Mouse (Mus musculus) E14TG2a.4 (cell line): ENCODE data around the gene Dpp6.
A peak's percentile ranks its signal among the peaks of the same experiment; 100 is the strongest.

Experiments
- H3K27me3 ChIP-seq: 2 replicates; pipeline ENCODE4 v1.6.1; 2014; ENCODE audit warnings: low read length, control low read depth; ENCODE audit not compliant: insufficient read depth
- H3K36me3 ChIP-seq: 2 replicates; pipeline ENCODE4 v1.6.1; 2014; ENCODE audit warnings: low read length, control low read depth; ENCODE audit not compliant: insufficient read depth
- H3K4me1 ChIP-seq: replicated peaks from 2 replicates; pipeline ENCODE4 v1.6.1; 2014; ENCODE audit warnings: low read depth, low read length, control low read depth
- H3K4me3 ChIP-seq: replicated peaks from 2 replicates; pipeline ENCODE4 v1.5.1; 2014; ENCODE audit warnings: mild to moderate bottlenecking, low read length
- H3K9me3 ChIP-seq: 2 replicates; pipeline ENCODE4 v1.6.1; 2014; ENCODE audit warnings: low read length, control low read depth
- CTCF ChIP-seq: conservative IDR thresholded peaks from 2 replicates; pipeline ENCODE4 v1.5.1; 2014; ENCODE audit warnings: low read length
- NANOG ChIP-seq: IDR thresholded peaks from 2 replicates; pipeline ENCODE4 v1.6.1; 2014; ENCODE audit warnings: borderline replicate concordance, low read length, mixed read lengths
- POU5F1 ChIP-seq: IDR thresholded peaks from 2 replicates; pipeline ENCODE4 v1.6.1; 2014; ENCODE audit warnings: low read length, borderline replicate concordance

The Dpp6 gene

DNA sequence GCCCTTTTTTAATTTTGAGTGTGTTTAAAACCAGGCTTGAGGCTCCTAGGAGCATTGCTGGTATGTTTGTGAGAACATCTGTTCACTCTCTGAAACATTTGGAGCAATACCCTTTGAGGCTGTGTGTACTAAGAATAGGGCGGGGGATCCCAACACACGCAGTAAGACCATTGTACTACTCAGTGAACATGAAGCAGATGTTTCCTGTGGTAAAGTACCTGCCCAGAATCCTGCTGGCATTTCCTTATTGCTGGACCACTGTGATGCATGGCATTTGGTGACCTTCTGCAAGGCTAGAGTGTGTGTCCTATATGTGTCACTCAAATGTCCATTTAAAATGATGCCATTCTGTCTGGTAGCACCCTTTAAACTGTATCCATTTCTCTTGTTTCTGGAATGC is 854.5 kb downstream of the Dpp6 start:
- no peaks in the 10 kb centered on the region for H3K4me1 ChIP-seq
- TF ChIP-seq NANOG (no peak), CTCF (no peak), POU5F1 (no peak)
- no peak overlapping the region for H3K4me3 ChIP-seq
- no peaks in the 10 kb centered on the region for H3K36me3 ChIP-seq
- no peaks in the 10 kb centered on the region for H3K27me3 ChIP-seq
- H3K9me3 ChIP-seq: no peaks in the 10 kb centered on the region

GRCm38 (mm10) chr5:27677247-27677666 is 860.3 kb downstream of the Dpp6 start:
- Histone ChIP-seq H3K27me3 (no peaks in the 10 kb centered on the region), H3K4me1 (no peaks in the 10 kb centered on the region), H3K36me3 (no peaks in the 10 kb centered on the region), H3K4me3 (no peak overlapping the region), H3K9me3 (no peaks in the 10 kb centered on the region)
- no peak for TF ChIP-seq POU5F1
- peak; percentile 47 for TF ChIP-seq CTCF

DNA sequence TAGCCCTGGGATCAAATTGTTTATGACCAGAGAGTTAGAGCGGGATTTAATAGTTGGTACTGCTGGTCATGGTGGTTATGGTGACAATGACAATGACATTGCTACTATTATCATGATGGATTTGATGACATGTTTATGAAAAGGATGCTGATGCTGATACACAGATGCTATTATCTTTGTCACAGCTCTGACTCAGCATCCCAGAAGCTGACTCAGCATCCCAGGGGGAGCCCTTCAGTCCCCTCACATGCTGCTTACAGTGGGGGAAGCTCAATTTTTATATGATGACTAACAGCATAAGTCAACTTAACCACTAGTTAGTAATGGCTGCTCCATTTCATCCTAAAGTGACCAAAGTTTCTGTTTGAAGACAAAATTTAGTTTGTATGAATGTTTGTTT is 862.1 kb downstream of the Dpp6 start:
- Histone ChIP-seq H3K4me1 (no peaks in the 10 kb centered on the region), H3K9me3 (no peaks in the 10 kb centered on the region), H3K4me3 (no peak overlapping the region), H3K36me3 (no peaks in the 10 kb centered on the region), H3K27me3 (no peaks in the 10 kb centered on the region)
- TF ChIP-seq POU5F1 (no peak), CTCF (no peak), NANOG (no peak)

GRCm38 (mm10) chr5:27680476-27680875 is 863.5 kb downstream of the Dpp6 start:
- Histone ChIP-seq H3K36me3 (no peaks in the 10 kb centered on the region), H3K4me3 (no peak overlapping the region), H3K27me3 (no peaks in the 10 kb centered on the region), H3K4me1 (no peaks in the 10 kb centered on the region), H3K9me3 (no peaks in the 10 kb centered on the region)
- TF ChIP-seq CTCF (peak; percentile 57), NANOG (no peak), POU5F1 (no peak)

- Histone ChIP-seq H3K4me3 (no peak overlapping the region), H3K9me3 (no peaks in the 10 kb centered on the region), H3K36me3 (no peaks in the 10 kb centered on the region), H3K27me3 (no peaks in the 10 kb centered on the region), H3K4me1 (no peaks in the 10 kb centered on the region)
- TF ChIP-seq CTCF (no peak), POU5F1 (no peak)
Measured at GRCm38 (mm10) chr5:27685162-27685561, 868.2 kb downstream of the Dpp6 start.

GRCm38 (mm10) chr5:27685923-27686322 is 868.9 kb downstream of the Dpp6 start:
- H3K27me3 ChIP-seq: no peaks in the 10 kb centered on the region
- no peak for TF ChIP-seq NANOG
- TF ChIP-seq CTCF: peak; percentile 51
- H3K4me1 ChIP-seq: no peaks in the 10 kb centered on the region
- no peaks in the 10 kb centered on the region for H3K9me3 ChIP-seq
- no peaks in the 10 kb centered on the region for H3K36me3 ChIP-seq
- H3K4me3 ChIP-seq: no peak overlapping the region

GRCm38 (mm10) chr5:27687311-27687710 is 870.3 kb downstream of the Dpp6 start:
- no peaks in the 10 kb centered on the region for H3K9me3 ChIP-seq
- H3K36me3 ChIP-seq: no peaks in the 10 kb centered on the region
- H3K4me3 ChIP-seq: no peak overlapping the region
- H3K27me3 ChIP-seq: no peaks in the 10 kb centered on the region
- H3K4me1 ChIP-seq: no peaks in the 10 kb centered on the region
- TF ChIP-seq CTCF: peak; percentile 47
- no peak for TF ChIP-seq POU5F1

GRCm38 (mm10) chr5:27702482-27702881 is 885.5 kb downstream of the Dpp6 start:
- TF ChIP-seq NANOG (no peak), POU5F1 (no peak), CTCF (no peak)
- Histone ChIP-seq H3K9me3 (no peaks in the 10 kb centered on the region), H3K4me1 (no peaks in the 10 kb centered on the region), H3K36me3 (no peaks in the 10 kb centered on the region), H3K27me3 (peaks cover 4% of the 10 kb centered on the region; the same call in 1 of the 2 replicates), H3K4me3 (no peak overlapping the region)

GRCm38 (mm10) chr5:27705020-27705419 is 888.0 kb downstream of the Dpp6 start:
- peaks cover 5% of the 10 kb centered on the region for H3K4me1 ChIP-seq

GRCm38 (mm10) chr5:27706551-27706950 is 889.5 kb downstream of the Dpp6 start:
- no peaks in the 10 kb centered on the region for H3K27me3 ChIP-seq

More at GRCm38 (mm10) chr5:27705020-27705419, 888.0 kb downstream of the Dpp6 start:
- Histone ChIP-seq H3K27me3 (no peaks in the 10 kb centered on the region), H3K9me3 (no peaks in the 10 kb centered on the region), H3K4me3 (no peak overlapping the region), H3K36me3 (no peaks in the 10 kb centered on the region)
- TF ChIP-seq NANOG (no peak), POU5F1 (no peak), CTCF (no peak)

More at GRCm38 (mm10) chr5:27706551-27706950, 889.5 kb downstream of the Dpp6 start:
- H3K4me1 ChIP-seq: peaks cover 18% of the 10 kb centered on the region
- H3K4me3 ChIP-seq: no peak overlapping the region
- no peak for TF ChIP-seq POU5F1
- no peaks in the 10 kb centered on the region for H3K36me3 ChIP-seq
- no peaks in the 10 kb centered on the region for H3K9me3 ChIP-seq
